Mouse (Mus musculus) myocyte (in vitro differentiated cells): ENCODE measurements around the gene Ap2s1.

Experiments
- MYOD1 ChIP-seq, 3 experiments: IDR thresholded peaks; one replicate each; pipeline ENCODE4 v1.6.1; 2011; ENCODE audit warnings: control low read depth in 2 of 3, low read depth in 2 of 3, mild to moderate bottlenecking in 2 of 3, moderate library complexity in 1 of 3; ENCODE audit not compliant: insufficient read length in 2 of 3, control insufficient read depth in 1 of 3
- POLR2A ChIP-seq: IDR thresholded peaks from one replicate; pipeline ENCODE4 v1.6.1; 2011; ENCODE audit warnings: low read depth, mild to moderate bottlenecking, control low read depth, moderate library complexity; ENCODE audit not compliant: insufficient read length
- TCF12 ChIP-seq: IDR thresholded peaks from one replicate; pipeline ENCODE4 v1.6.1; 2011; ENCODE audit warnings: mild to moderate bottlenecking, control low read depth; ENCODE audit not compliant: poor library complexity, insufficient read depth, severe bottlenecking

GRCm38 (mm10) chr7:16775888-16776287, 37.7 kb downstream of the Ap2s1 start:
- no peak for TF ChIP-seq MYOD1 (IDR thresholded peaks at IDR 0.05; ENCODE audit: control insufficient read depth in 1 of 3, insufficient read length in 2 of 3, low read depth in 2 of 3)
- no peak for TF ChIP-seq POLR2A
- TF ChIP-seq TCF12: no peak
